Mouse (Mus musculus) spleen, postnatal 10 days (tissue): ENCODE results near the gene Ngfr.
A peak's percentile ranks its signal among the peaks of the same experiment; 100 is the strongest.

ENCODE experiments used
- DNase-seq, 2 experiments: peaks; one replicate each; pipeline ENCODE4 v3.0.0; 2021 to 2022; ENCODE audit warnings: low spot score in 2 of 2

Gene Ngfr

GRCm38 (mm10) chr11:95565327-95565726 is 22.2 kb downstream of the Ngfr start:
- no peak for DNase-seq

- no peak for DNase-seq
These were observed 23.7 kb downstream of the Ngfr start for GRCm38 (mm10) chr11:95563849-95564248.

- no peak for DNase-seq
These were observed 26.8 kb downstream of the Ngfr start for GRCm38 (mm10) chr11:95560773-95561172.

- no peak for DNase-seq
These were observed 27.8 kb downstream of the Ngfr start for GRCm38 (mm10) chr11:95559761-95560160.

GRCm38 (mm10) chr11:95557719-95558118 is 29.8 kb downstream of the Ngfr start:
- DNase-seq, result no peak

GRCm38 (mm10) chr11:95557032-95557431 is 30.5 kb downstream of the Ngfr start:
- no peak for DNase-seq

GRCm38 (mm10) chr11:95555279-95555678 is 32.3 kb downstream of the Ngfr start:
- DNase-seq, result no peak

- no peak for DNase-seq
These were observed 37.1 kb downstream of the Ngfr start for GRCm38 (mm10) chr11:95550301-95551021.

GRCm38 (mm10) chr11:95546021-95546782 is 41.3 kb downstream of the Ngfr start:
- no peak for DNase-seq

GRCm38 (mm10) chr11:95544546-95545327 is 42.8 kb downstream of the Ngfr start:
- DNase-seq, result no peak

GRCm38 (mm10) chr11:95540637-95541385 is 46.7 kb downstream of the Ngfr start:
- no peak for DNase-seq

- DNase-seq, result no peak
These were observed 49.0 kb downstream of the Ngfr start for GRCm38 (mm10) chr11:95538378-95539104.

GRCm38 (mm10) chr11:95533484-95534160 is 53.9 kb downstream of the Ngfr start:
- DNase-seq, result peak; percentile 65 to 85

- no peak for DNase-seq
These were observed 55.0 kb downstream of the Ngfr start for GRCm38 (mm10) chr11:95532353-95533072.

GRCm38 (mm10) chr11:95528231-95528630 is 59.3 kb downstream of the Ngfr start:
- DNase-seq, result no peak

GRCm38 (mm10) chr11:95527307-95527706 is 60.2 kb downstream of the Ngfr start:
- DNase-seq, result no peak

GRCm38 (mm10) chr11:95521563-95521962 is 66.0 kb downstream of the Ngfr start:
- peak; percentile 59 to 73 for DNase-seq

- peak; percentile 77 to 91 for DNase-seq
These were observed 67.0 kb downstream of the Ngfr start for GRCm38 (mm10) chr11:95520456-95521072.

- DNase-seq, result no peak
These were observed 67.5 kb downstream of the Ngfr start for GRCm38 (mm10) chr11:95519996-95520395.
